Mouse (Mus musculus): ENCODE data around the gene Hnrnpa0.

Gene Hnrnpa0

DNA sequence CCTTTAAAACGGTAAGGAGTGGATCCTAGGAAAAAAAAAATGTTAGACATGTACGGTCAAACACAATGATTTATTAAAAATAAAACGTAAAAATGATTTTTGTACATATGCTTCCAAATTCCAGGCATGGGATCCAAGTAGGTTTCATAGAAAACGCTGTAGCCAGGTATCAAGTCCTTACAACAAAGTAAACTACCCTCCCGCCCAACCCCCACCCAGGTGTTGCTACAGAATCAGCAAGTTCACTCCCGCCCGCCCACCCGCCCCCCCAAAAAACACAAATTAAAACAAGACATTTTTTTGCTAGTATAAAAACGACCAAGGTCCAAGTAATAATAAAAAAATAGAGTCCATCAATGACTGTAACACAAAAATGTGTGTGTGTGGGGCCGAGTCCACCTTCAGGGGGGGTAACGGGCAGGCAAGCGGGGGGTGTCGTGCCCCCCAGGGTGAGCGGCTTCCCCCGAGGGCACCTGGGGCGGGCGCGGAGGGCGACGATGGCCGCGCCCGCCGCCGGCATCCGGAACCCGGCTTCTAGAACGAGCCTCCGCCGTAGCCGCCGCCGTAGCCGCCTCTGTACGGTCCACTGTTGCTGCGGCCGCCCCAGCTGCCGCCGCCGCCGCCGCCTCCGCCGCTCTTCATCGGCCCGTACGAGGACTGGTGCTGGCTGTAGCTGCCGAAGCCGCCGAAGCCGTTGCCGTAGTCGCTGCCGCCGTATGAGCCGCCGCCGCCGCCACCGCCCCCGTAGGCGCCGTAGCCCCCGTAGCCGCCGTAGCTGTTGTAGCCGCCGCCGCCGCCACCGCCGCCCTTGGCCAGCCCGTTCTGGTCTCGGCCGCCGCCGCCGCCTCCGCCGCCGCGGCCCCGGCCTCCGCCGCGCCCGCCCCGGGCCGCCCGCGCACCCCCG is 1.2 kb downstream of the Hnrnpa0 start:
- in situ Hi-C loops (cut with MseI, MboI), result no loop called here

DNA sequence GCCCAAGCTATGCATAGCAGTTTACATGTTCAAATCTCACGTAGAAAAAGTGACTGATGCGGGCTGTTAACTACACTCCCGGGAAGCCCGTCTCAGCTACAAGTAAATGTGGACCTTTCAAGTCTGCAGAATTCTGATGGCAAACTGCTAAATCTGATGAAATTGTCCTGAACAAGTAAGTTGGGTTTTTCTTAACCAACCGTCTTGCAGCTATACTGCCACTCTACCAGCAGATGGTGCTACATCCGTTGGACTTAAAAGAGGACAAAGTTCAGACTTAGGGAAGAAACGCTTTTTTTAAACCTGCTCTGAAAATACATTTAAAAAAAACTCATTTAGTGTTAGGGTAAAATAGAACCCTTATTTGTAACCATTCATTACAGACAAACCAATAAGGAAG is 2.2 kb downstream of the Hnrnpa0 start:
- in situ Hi-C loops (cut with MseI, MboI), result no loop called here

DNA sequence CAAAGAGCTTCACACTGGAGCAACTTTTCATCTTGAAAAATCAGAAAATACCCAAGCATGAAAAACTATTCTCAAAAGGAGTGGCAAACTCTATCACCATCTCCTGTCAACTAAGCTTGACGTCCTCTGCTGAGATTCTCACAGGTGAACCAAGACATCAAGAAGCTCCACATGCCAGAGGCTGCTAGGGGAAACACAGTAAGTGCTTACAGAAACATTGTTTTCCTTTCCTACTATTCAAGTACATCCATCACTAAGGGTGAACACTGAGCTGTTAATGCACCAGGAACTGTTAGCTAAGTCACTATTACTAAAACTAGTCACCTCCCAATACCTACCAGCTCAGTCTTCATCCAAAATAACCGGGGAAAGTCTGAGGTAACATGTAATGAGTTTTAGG is 3.4 kb downstream of the Hnrnpa0 start:
- in situ Hi-C loops (cut with MseI, MboI), result no loop called here

DNA sequence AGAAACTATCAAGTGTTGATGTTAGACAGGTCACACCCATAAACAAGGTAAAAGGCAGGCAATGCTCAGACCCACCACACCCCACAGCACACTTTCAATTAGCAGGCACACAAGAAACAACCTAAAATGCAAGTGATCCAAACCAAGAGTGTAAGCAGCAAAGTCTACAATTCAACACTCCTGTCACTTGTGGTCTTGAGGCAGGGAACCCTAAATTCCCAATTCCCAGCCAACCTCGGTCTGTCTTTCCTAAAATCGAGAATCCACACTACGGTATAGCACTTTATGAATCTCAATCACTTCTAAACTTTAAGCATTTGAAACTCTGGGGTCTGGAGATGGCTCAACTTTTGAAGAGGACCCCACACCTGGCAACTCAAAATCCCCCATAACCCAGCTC is 4.1 kb downstream of the Hnrnpa0 start:
- in situ Hi-C loops (cut with MseI, MboI), result no loop called here

DNA sequence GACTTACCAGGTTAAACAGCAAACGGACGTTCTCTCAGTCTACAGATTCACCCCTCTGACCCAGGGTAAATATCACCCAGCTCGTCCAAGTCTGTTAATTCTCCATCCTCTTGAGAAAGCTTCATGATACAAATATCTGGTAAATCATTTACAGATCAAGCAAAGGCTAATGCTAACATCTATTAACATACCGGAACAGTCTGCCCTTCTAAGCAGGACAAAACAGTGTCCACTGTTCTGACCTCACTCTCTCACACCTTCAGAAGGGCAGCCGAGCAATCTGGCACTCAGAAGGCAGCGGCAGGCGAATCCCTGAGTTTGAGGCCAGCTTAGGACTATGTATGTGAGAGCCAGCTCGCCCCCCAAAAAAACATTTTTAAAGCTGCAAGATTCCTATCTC is 5.0 kb downstream of the Hnrnpa0 start:
- in situ Hi-C loops (cut with MseI, MboI), result no loop called here

DNA sequence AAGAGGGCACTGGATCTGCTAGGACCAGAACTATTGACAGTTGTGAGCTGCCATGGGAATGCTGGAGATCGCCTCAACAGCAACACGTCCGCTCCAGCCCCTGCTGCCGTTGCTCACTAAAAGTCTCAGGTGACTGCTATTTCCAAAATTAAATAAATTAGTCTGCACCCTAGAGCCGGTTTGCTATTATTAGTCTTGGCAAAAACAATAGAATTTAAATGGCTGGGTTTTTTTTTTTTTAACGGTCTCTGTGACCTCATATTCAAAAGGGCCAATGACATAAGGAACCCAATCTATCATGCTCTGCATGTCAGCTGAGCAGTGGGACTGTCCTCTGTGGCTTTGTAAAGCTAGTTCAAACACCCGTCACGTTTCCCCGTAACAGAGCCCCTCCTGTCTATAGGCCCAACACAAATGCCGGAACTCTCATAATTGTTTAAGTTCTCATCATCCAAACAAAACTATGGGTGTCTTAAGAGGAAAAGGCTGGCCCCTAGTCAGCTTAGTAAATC is 5.5 kb downstream of the Hnrnpa0 start:
- in situ Hi-C loops (cut with MseI, MboI), result no loop called here

DNA sequence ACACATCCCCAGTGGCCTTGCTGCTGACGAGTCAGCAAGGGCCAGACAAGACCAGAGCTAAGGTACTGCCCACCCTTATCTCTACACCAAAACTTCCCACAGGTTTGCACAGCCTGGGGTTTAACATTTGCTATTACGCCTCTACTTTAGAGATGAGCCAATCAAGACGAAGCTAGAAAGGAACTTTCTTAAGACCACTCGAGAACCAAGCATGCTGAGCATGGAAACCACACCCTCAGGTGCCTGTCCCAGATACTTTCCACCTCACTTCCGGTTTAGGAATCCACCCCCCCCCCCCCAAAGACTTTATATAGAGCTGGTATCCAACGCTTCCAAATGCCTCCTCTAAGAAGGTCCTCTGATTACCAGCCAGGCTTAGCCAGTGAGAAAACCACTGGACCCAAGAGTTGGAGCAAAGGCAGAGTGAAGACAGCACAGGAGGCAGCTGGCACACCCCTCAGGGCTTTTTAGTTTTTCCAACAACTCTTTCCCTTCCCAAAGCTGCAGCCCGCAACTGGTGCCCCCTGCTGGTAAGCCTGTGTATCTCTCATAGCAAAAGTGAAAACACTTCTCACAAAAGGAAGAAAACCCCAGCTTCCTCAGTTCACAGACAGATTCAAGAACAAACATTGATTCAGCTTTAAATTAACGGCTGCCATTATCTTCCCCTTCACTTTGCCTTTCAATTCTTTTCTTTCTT is 10.9 kb downstream of the Hnrnpa0 start:
- in situ Hi-C loops (cut with MseI, MboI), result loop anchor here in 1 of 2 experiments (10.0 kb wide), 1 partner anchor 113 kb away; no protein-coding TSS in a partner anchor

DNA sequence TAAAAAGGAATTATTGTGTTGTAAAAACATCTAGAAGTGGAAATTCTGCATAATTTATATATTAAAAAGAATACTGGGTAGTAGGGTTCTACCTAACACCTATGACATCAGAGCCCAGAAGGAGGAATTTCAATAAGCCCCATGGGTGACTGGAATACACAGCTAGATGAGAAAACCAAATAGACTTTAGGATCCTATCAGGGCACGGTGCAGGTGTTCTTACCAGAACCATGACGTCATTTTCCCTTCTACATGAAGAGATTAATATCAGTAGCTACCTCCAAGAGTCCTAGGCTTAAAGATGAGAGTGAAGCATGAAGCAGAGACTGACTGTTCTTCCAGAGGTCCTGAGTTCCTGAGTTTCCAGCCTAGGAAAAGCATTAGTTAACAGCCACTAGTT is 11.6 kb downstream of the Hnrnpa0 start:
- in situ Hi-C loops (cut with MseI, MboI), result loop anchor here in 1 of 2 experiments (10.0 kb wide), 1 partner anchor 112 kb away; no protein-coding TSS in a partner anchor

DNA sequence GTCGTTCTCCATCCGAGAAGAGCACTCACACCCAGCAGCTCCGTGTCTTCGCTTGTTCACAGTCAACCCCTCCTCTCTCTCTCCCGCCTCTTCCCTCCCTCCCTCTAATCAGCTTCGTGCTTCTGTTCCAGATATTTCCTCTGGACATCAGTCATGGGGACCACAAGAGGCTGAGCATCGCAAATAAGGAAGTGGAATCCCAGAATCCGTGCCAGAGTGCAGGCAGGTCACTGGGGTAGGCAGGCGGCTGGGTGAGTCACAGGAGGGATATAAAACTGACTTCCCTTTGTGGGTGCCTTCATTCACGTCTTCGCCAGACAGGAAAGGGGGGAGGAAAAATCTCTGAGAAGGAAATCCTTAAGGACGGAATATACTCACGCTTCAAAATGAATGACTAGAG is 13.1 kb downstream of the Hnrnpa0 start:
- in situ Hi-C loops (cut with MseI, MboI), result loop anchor here in 1 of 2 experiments (10.0 kb wide), 1 partner anchor 110 kb away; no protein-coding TSS in a partner anchor

DNA sequence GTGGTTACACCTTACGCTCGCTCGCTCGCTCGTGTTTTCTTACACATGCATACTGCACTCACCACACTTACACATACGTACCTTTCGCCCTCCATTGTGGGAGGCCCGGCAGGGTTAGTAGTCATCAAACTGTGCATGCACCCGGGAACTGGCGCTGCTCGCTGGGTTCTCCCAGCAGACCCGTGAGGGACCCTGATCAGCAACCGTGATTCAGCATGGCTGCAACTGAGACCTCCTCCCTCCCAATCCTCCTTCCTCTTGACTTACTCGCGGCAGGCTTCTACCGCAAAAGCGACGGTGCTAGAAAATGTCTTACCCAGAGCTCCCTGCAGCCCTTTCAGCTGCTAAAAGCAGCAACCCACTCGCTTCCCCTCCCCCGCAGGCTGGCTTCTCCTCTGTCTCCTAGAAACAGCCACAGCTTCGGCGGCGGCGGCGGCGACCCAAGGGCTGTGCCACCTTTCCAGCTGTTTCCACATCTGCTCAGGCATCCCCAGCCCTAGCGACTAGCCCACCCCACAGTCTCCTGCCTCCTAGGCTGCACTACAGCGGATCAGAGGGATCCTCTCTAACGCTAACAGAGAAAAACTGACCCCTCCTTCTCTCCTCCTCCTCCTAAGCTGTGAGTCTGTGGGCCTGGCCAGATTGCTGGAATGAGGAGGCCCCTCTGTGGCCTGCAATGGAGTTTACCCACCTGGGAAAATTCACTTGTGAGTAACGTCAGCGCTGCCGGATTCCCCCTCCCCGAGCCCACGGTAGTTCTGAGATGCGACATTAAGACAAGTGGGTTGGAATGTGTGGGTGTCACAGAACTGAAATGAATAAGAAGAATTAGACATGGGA is 15.1 kb downstream of the Hnrnpa0 start, which contains the start of gene Klhl3:
TSS of gene Klhl3 (minus strand) at position 532 of the 840 bp plus-strand sequence.
- in situ Hi-C loops (cut with MseI, MboI), result loop anchor here in 1 of 2 experiments (10.0 kb wide), 1 partner anchor 108 kb away; no protein-coding TSS in a partner anchor

DNA sequence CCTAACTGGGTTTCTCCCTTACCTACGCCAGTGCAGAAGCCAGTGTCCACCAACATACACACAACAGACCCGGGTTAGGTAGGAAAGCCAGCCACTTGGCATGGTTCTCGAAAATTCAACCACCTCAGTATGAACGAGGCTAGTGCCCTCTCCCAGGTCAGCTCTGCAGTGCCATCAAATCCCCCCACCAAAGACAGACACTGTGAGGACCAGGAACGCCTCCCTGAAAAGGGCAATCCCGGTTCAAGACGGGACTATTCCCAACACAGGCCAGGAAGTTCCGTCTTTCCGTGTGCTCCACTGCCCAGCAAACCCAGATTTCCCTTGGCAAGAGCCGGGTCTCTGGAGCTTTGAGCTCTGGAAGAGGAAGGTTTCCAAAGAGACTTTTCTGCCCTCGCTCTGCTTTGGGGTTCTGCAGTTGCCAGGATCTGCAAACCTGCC is 15.7 kb downstream of the Hnrnpa0 start:
- in situ Hi-C loops (cut with MseI, MboI), result loop anchor here in 1 of 2 experiments (10.0 kb wide), 1 partner anchor 108 kb away; no protein-coding TSS in a partner anchor

DNA sequence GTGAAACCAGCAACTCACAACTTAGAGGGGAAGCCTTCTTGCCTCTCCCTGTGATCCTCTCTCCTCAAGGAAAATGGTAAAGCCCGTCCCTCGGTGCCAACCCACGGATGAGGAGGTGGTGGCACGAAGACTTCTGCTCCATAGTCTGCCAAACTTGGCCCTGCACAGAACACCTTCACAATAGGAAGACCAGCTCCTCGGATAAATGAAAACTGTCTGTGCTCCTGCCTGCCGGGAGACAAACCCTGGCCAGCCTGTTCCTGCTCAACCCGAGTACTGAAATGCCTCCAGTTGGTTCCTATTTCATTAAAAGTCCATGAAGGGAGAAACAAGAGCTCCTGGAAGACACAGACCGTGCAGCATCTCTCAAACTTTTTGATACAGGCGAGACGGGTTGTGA is 16.2 kb downstream of the Hnrnpa0 start:
- in situ Hi-C loops (cut with MseI, MboI), result loop anchor here in 1 of 2 experiments (10.0 kb wide), 1 partner anchor 107 kb away; no protein-coding TSS in a partner anchor

DNA sequence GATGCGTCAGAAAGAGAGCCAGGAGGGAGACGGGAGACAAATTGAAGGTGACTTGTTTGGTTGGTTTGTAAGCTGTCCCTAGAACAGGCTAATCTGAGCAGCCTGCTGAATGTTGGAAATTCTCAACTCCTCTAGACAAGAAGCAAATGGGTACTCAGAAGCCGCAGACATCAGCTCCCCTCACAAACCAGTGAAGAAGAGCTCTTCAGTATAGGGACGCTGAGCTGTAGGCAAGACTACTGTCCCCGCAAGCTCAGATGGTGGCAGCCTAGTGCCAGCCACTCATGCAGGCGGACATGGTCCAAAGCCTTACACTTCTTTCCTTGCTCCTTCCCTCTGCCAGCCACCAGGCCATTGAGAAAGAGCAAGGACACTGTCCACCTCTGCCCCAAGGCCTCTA is 17.1 kb downstream of the Hnrnpa0 start:
- in situ Hi-C loops (cut with MseI, MboI), result loop anchor here in 1 of 2 experiments (10.0 kb wide), 1 partner anchor 107 kb away; no protein-coding TSS in a partner anchor

DNA sequence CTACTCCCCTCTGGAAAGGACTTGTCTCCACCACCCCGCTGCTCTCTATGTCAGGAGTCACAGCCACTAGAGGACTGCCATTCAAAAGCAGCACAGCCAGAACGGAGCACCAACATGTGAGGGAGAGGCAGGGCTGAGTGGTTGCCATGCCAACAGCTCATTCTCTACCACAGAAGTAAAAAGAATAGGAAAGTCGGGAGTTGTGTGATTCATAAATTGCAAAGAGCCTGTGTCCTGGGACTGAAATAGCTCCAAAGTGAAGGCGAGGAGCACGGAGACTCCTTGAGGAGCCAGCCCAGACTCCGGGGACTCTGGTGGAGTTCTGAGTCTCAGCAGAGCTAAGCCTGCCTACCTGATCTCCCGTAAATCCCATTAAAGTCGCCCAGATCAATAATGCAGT is 37.7 kb downstream of the Hnrnpa0 start:
- in situ Hi-C loops (cut with MseI, MboI), result no loop called here

DNA sequence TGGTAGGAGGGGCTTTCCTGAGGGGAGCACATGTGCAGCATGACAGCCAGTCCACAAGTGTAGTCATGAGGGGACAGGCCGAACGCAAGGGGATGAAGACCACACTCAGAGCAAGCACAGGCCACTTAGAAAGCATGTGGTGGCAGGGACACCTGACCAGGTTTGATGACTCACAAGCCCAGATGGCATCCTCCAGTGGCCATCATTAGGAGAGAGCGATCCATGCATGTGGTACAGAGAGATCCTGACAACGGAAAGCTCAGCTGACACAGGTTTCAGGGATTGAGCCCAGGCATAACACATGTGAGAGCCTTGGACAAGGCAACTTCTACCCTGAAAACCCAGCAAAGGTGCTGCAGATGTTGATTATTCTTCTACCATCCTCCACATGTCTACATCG is 44.0 kb downstream of the Hnrnpa0 start:
- in situ Hi-C loops (cut with MseI, MboI), result no loop called here

DNA sequence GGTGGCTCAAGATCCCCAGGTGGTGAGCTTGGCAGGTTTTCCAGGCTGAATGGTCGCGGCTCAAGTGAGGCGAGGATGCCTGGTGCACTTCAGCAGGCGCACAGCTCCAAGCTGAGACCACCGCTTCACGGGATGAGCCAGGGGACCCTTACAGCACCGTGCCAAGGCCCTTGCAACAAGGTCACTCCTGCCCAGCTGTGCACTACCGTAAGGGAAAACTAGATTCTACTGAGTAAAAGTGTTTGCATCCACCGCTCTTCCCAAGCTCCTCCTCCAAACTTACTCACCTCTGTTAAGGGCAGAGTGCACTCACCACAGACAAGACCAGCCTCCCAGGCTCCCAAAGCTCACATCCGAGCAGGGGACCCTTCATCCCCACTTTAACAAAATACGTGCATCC is 44.8 kb downstream of the Hnrnpa0 start:
- in situ Hi-C loops (cut with MseI, MboI), result no loop called here

DNA sequence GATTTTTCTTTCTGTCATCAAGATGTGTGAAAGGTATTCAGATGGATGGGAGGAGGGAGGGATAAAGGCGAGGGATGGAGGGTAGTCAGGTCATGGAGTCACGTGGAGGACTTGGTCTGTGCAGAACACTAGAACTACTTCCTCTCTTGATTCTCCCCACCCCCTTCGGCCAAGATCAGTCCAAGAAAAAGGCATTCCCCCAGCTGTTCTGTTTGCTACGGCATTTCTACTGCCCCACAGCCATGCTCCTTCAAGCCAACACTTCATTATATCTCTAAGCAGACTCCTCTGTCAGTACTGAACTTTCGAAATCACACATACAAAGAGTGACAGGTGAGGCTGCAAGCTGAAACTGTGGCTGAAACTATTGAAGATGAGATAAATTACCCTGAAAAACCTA is 45.3 kb downstream of the Hnrnpa0 start:
- in situ Hi-C loops (cut with MseI, MboI), result no loop called here

DNA sequence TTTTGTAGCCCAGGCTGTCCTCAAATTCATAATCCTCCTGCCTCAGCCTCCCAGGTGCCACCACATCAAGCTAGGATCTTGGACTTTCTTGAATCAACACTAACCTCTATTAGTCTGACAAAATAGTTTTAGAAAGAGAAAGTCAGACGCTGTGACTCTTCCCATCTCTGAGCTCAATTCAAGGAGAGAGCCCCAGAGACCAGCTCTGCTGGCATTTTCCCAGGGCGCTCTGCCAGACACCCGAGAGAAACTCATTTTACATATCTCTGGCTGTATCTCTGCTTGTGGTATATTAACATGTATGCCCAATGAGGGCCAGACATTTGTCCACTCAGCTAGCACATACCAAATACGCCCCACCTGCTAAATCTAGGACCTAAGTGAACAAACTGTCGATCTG is 50.0 kb downstream of the Hnrnpa0 start:
- in situ Hi-C loops (cut with MseI, MboI), result no loop called here
